Mouse (Mus musculus): ENCODE data around the gene Slfn5. TPM values are rescaled to one million over a fixed set of nuclear protein-coding genes. Genes with fewer than 3 reads are reported as not detected.
"Not testable (repeated sequence)": the region's sequence is repeated elsewhere in the genome, so short reads cannot be mapped to it uniquely, and the experiment has no call there.

Gene Slfn5
- total and polyA plus RNA-seq, 2 experiments from 2014 or later = 2.4 to 5.4 TPM

DNA sequence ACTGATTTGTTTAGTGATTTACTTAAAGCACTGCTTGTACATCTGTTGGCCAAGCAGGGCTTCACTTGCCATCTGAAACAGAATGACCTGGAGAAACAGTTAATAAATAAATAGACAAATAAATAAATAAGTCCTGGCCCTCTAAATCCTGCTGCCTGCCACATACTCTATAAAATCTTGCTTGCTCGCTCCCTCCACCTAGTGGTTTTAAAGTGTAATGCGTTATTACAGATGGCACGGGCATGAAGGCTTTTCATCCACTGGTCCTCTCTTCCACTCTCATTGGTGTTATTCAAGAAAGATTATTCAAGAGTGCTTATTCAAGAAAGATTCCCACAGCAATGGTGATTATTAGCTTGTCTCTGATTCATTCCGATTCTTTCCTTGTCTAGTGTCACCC is 8.5 kb downstream of the Slfn5 start:
- ATAC-seq = no peak
- no peaks in the 10 kb centered on the region for H3K36me3 ChIP-seq (ENCODE audit: insufficient read depth)
- H3K27me3 ChIP-seq (ENCODE audit: insufficient read depth, low read length) = no peaks in the 10 kb centered on the region; the same call in 1 of the 2 replicates
- H3K4me3 ChIP-seq (ENCODE audit: low read depth, low read length) = no peak overlapping the region
- 16% methylated on average over 4 of the region's 4 CpGs for WGBS
- H3K9me3 ChIP-seq (ENCODE audit: low read length) = no peaks in the 10 kb centered on the region
- DNase-seq = peak; percentile 10
- H3K4me1 ChIP-seq (ENCODE audit: insufficient read depth) = no peaks in the 10 kb centered on the region
- no peak overlapping the region for H3K9ac ChIP-seq
- no peak overlapping the region for H3K4me2 ChIP-seq (ENCODE audit: low read depth)
- H3K27ac ChIP-seq (ENCODE audit: low read depth, low read length) = no peak overlapping the region
- peak; percentile 71 for TF ChIP-seq CTCF (IDR thresholded peaks at IDR 0.05; ENCODE audit: low read depth)

DNA sequence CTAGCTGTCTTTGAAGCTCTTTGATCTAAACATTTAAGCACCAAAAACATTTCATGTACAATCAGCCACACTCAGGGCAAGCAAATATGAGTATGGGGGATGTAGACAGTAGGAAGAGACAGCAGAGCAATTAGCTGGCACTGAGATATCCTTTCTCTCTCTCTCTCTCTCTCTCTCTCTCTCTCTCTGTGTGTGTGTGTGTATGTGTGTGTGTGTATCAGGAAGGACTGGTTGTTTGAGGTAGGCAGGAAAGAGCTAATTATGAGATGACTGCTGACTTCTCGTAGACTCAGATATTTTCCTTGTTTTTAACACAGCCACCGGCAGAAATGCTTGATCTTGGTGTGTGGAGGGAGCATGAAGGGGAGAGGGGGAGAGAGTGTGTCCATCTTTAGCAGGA is 10.6 kb downstream of the Slfn5 start:
- DNase-seq = no peak
- H3K4me1 ChIP-seq (ENCODE audit: insufficient read depth) = no peaks in the 10 kb centered on the region
- no peak overlapping the region for H3K4me2 ChIP-seq (ENCODE audit: low read depth)
- H3K36me3 ChIP-seq (ENCODE audit: insufficient read depth) = no peaks in the 10 kb centered on the region
- H3K27ac ChIP-seq (ENCODE audit: low read depth, low read length) = no peak overlapping the region
- H3K9ac ChIP-seq = no peak overlapping the region
- no peak for TF ChIP-seq CTCF (IDR thresholded peaks at IDR 0.05; ENCODE audit: low read depth)
- 68% methylated on average over 2 of the region's 2 CpGs for WGBS
- H3K9me3 ChIP-seq (ENCODE audit: low read length) = no peaks in the 10 kb centered on the region
- no peaks in the 10 kb centered on the region for H3K27me3 ChIP-seq (ENCODE audit: insufficient read depth, low read length)
- H3K4me3 ChIP-seq (ENCODE audit: low read depth, low read length) = no peak overlapping the region
- no peak for ATAC-seq

DNA sequence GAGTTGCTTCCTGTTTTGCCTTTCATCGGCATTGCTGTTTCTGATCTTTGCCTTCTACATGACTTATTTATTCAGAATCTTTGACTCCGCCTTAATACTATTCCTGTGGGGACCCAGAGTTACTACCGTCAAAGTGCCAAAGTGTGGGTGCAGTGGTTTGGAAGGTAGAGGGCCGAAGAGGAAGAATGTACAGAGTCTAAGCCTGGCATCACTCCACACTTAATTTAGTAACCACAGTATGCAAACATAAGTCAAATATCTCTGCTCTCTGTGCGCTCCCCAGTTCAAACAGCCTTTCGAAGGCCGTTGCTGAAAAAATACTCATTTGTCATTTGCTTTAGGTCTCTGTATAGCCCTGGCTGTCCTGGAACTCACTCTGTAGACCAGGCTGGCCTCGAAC is 11.1 kb downstream of the Slfn5 start:
- Histone ChIP-seq H3K4me3 (ENCODE audit: low read depth, low read length) (no peak overlapping the region), H3K36me3 (ENCODE audit: insufficient read depth) (no peaks in the 10 kb centered on the region), H3K9me3 (ENCODE audit: low read length) (no peaks in the 10 kb centered on the region), H3K9ac (no peak overlapping the region), H3K27me3 (ENCODE audit: insufficient read depth, low read length) (no peaks in the 10 kb centered on the region), H3K27ac (ENCODE audit: low read depth, low read length) (no peak overlapping the region), H3K4me1 (ENCODE audit: insufficient read depth) (no peaks in the 10 kb centered on the region), H3K4me2 (ENCODE audit: low read depth) (no peak overlapping the region)
- DNase-seq = no peak
- TF ChIP-seq CTCF (IDR thresholded peaks at IDR 0.05; ENCODE audit: low read depth) = no peak
- ATAC-seq = no peak
- WGBS = 91% methylated on average over 8 of the region's 8 CpGs

DNA sequence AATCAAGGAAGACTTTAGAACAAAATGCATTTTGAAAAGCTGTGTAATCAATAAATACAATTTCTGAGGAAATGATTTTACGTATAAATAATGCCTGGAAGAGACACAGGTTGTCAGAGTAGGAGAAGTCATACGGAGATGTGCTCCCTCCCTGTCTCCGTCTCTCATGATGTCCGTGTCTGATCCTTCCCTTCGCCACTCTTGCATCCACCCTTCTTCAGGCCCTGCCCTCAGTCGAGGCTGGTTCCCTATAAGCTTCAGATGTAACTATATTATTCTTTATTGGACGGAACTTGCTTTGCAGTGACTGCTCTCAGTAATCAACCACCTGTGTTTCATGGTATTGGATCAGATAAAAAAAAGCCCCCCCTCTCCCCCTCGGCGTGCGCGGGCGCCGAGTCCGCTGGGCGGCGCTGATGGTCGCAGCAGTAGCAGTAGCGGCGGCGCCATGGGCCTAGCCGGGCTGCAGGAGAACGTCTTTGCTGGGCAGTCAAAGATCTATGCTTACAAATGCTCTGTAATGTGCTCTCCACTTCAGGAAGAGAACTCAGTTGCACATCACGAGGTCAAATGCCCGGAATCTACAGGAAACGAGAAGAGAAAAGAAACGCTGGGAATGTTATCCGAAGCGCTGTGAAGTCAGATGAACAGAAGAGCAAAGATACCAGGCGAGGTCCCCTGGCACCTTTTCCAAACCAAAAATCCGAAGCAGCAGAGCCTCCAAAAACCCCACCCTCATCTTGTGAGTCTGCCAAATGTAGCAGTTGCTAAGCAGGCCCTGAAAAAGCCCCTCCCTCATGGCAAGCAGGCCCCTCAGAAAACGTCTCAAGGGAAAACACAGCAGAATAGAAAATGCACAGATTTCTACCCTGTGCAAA is 19.8 kb downstream of the Slfn5 start:
- DNase-seq (peak; percentile 83), ATAC-seq (peak; percentile 95)
- Histone ChIP-seq H3K27me3 (ENCODE audit: insufficient read depth, low read length) (no peaks in the 10 kb centered on the region), H3K4me3 (ENCODE audit: low read depth, low read length) (peak overlapping the region; percentile 22), H3K36me3 (ENCODE audit: insufficient read depth) (no peaks in the 10 kb centered on the region), H3K9me3 (ENCODE audit: low read length) (no peaks in the 10 kb centered on the region), H3K9ac (peak overlapping the region; percentile 52), H3K4me1 (ENCODE audit: insufficient read depth) (peaks cover 6% of the 10 kb centered on the region; the same call in 1 of the 2 replicates), H3K27ac (ENCODE audit: low read depth, low read length) (peak overlapping the region; percentile 80), H3K4me2 (ENCODE audit: low read depth) (peak overlapping the region; percentile 54)
- WGBS = 3% methylated on average over 31 of the region's 31 CpGs
- peak; percentile 79 for TF ChIP-seq CTCF (IDR thresholded peaks at IDR 0.05; ENCODE audit: low read depth)

DNA sequence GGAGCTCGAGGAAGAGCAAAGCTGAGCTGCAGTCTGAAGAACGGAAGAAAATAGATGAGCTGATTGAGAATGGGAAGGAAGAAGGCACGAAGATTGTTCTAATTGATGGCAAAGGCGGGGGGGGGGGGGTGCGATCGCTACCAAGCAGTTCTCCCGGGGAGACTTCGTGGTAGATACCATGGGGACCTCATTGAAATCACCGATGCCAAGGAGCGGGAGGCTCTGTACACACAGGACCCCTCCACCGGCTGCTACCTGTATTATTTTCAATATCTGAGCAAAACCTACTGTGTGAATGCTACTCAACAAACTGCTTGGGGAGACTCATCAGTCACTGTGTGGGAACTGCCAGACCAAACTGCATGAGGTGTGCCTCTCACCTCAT is 20.4 kb downstream of the Slfn5 start:
- Histone ChIP-seq H3K27me3 (ENCODE audit: insufficient read depth, low read length) (no peaks in the 10 kb centered on the region), H3K4me2 (ENCODE audit: low read depth) (peak overlapping the region; percentile 54), H3K4me1 (ENCODE audit: insufficient read depth) (peaks cover 6% of the 10 kb centered on the region; the same call in 1 of the 2 replicates), H3K4me3 (ENCODE audit: low read depth, low read length) (peak overlapping the region; percentile 22), H3K36me3 (ENCODE audit: insufficient read depth) (no peaks in the 10 kb centered on the region), H3K9me3 (ENCODE audit: low read length) (no peaks in the 10 kb centered on the region), H3K9ac (peak overlapping the region; percentile 52), H3K27ac (ENCODE audit: low read depth, low read length) (peak overlapping the region; percentile 80)
- TF ChIP-seq CTCF (IDR thresholded peaks at IDR 0.05; ENCODE audit: low read depth) = no peak
- no peak for DNase-seq
- WGBS = 54% methylated on average over 11 of the region's 11 CpGs
- peak; percentile 58; the same call in 1 of the 2 replicates for ATAC-seq

DNA sequence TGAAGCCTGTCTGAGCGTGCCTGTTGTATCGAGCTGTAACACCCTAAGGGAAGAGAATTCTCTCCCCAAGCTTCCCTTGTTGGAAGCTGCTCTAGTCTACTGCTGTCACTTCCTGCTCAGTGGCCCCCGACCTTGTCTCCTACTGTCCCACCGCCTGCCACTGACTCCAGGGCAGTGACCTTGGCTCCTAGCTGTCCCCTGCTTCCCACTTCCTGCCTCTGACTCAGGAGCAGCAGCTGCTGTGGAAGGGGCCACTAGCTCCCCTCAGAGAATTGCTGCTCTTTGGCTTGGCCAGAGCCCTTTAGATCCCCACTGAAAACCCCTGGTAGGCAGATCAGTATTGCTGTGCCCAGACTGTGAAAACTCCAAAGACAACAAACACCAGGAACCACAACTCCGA is 22.8 kb downstream of the Slfn5 start:
- WGBS = 71% methylated on average over 5 of the region's 5 CpGs
- H3K4me2 ChIP-seq (ENCODE audit: low read depth) = no peak overlapping the region
- DNase-seq (no peak), ATAC-seq (no peak)
- H3K9me3 ChIP-seq (ENCODE audit: low read length) = no peaks in the 10 kb centered on the region
- H3K9ac ChIP-seq = no peak overlapping the region
- TF ChIP-seq CTCF (IDR thresholded peaks at IDR 0.05; ENCODE audit: low read depth) = no peak
- peaks cover 6% of the 10 kb centered on the region; the same call in 1 of the 2 replicates for H3K4me1 ChIP-seq (ENCODE audit: insufficient read depth)
- no peaks in the 10 kb centered on the region for H3K27me3 ChIP-seq (ENCODE audit: insufficient read depth, low read length)
- no peaks in the 10 kb centered on the region for H3K36me3 ChIP-seq (ENCODE audit: insufficient read depth)
- no peak overlapping the region for H3K4me3 ChIP-seq (ENCODE audit: low read depth, low read length)
- no peak overlapping the region for H3K27ac ChIP-seq (ENCODE audit: low read depth, low read length)

DNA sequence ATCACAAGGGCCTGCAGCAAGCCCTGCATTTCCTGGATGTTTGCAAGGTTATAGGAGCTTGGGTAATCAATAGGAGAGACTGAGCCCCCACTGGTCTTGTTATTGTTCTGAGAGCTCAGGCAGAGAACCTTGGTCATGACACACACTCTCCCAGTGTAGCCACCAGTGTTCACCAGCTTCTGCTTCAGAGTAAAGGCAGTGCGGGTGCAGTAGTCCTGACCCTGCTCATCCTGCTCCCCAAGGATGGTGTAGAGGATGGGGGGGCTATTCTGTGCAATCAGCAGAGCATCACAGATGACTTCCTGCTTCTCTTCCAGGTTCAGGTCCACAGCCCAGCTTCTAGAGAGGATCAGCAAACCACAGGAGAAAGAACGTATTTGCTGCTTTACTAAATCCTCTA is 31.3 kb downstream of the Slfn5 start:
- WGBS = 89% methylated on average over 2 of the region's 2 CpGs
- not testable (repeated sequence) for H3K9me3 ChIP-seq (ENCODE audit: low read length); H3K36me3 ChIP-seq (ENCODE audit: insufficient read depth); H3K4me1 ChIP-seq (ENCODE audit: insufficient read depth); H3K27ac ChIP-seq (ENCODE audit: low read depth, low read length); H3K27me3 ChIP-seq (ENCODE audit: insufficient read depth, low read length); H3K9ac ChIP-seq; ATAC-seq; DNase-seq; H3K4me2 ChIP-seq (ENCODE audit: low read depth); H3K4me3 ChIP-seq (ENCODE audit: low read depth, low read length)
